Mouse (Mus musculus) c-Kit-positive CD71-negative TER-119-negative erythroid progenitor cells, embryonic 14.5 days (primary cell): ENCODE data around the gene Ncan.

Source experiments
- DNase-seq: peaks from one replicate; pipeline ENCODE4 v3.0.0-alpha.2; 2013; ENCODE audit warnings: low read depth

Ncan gene

GRCm38 (mm10) chr8:70129309-70129952, 8.8 kb upstream of the Ncan start:
- DNase-seq: no peak

- no peak for DNase-seq
These were observed 7.8 kb upstream of the Ncan start for GRCm38 (mm10) chr8:70128435-70128834.

GRCm38 (mm10) chr8:70124992-70125391, 4.3 kb upstream of the Ncan start:
- DNase-seq: no peak

- no peak for DNase-seq
These were observed 2.2 kb upstream of the Ncan start for GRCm38 (mm10) chr8:70122863-70123262.

GRCm38 (mm10) chr8:70118726-70119700, 1.7 kb downstream of the Ncan start:
- DNase-seq: no peak

GRCm38 (mm10) chr8:70117611-70118010, 3.1 kb downstream of the Ncan start:
- DNase-seq: peak; percentile 81

- no peak for DNase-seq
These were observed 5.8 kb downstream of the Ncan start for GRCm38 (mm10) chr8:70114892-70115291.

GRCm38 (mm10) chr8:70114488-70114887, 6.2 kb downstream of the Ncan start:
- no peak for DNase-seq

GRCm38 (mm10) chr8:70112401-70113016, 8.2 kb downstream of the Ncan start:
- DNase-seq: no peak

GRCm38 (mm10) chr8:70111192-70111795, 9.4 kb downstream of the Ncan start:
- DNase-seq: no peak

GRCm38 (mm10) chr8:70110451-70110850, 10.2 kb downstream of the Ncan start:
- no peak for DNase-seq

GRCm38 (mm10) chr8:70104922-70105321, 15.8 kb downstream of the Ncan start:
- DNase-seq: no peak

- no peak for DNase-seq
These were observed 16.2 kb downstream of the Ncan start for GRCm38 (mm10) chr8:70104506-70104905.

GRCm38 (mm10) chr8:70100241-70100640, 20.4 kb downstream of the Ncan start:
- DNase-seq: no peak

- DNase-seq: no peak
These were observed 21.4 kb downstream of the Ncan start for GRCm38 (mm10) chr8:70099276-70099675.

- no peak for DNase-seq
These were observed 27.9 kb downstream of the Ncan start for GRCm38 (mm10) chr8:70092786-70093185.

GRCm38 (mm10) chr8:70089296-70089960, 31.2 kb downstream of the Ncan start:
- DNase-seq: no peak

GRCm38 (mm10) chr8:70087836-70088650, 32.6 kb downstream of the Ncan start:
- DNase-seq: no peak

GRCm38 (mm10) chr8:70087237-70087636, 33.4 kb downstream of the Ncan start:
- DNase-seq: no peak

GRCm38 (mm10) chr8:70086151-70086550, 34.5 kb downstream of the Ncan start:
- DNase-seq: no peak
